Mouse (Mus musculus) neural tube, embryonic 12.5 days (tissue): Measurements from ENCODE around the gene Ripor3. TPM values are rescaled to one million over a fixed set of nuclear protein-coding genes. Genes with fewer than 3 reads are reported as not detected.
A peak's percentile ranks its signal among the peaks of the same experiment; 100 is the strongest.

ENCODE experiments used
- ATAC-seq: fragments of 200-750 bp; cut with Nextera tagmentation; 2 replicates; pipeline ENCODE4 v1.8.0; 2017; ENCODE audit warnings: low read depth, mild to moderate bottlenecking, moderate TSS enrichment, moderate library complexity; ENCODE audit not compliant: low FRiP score
- H3K27ac ChIP-seq: fragments of 300-500 bp; sonication (generic); 2 replicates; pipeline ENCODE4 v1.5.1; 2016
- H3K27me3 ChIP-seq: fragments of 300-500 bp; sonication (generic); replicated peaks from 2 replicates; pipeline ENCODE4 v1.6.1; 2016; ENCODE audit warnings: mild to moderate bottlenecking
- H3K36me3 ChIP-seq: fragments of 300-500 bp; sonication (generic); 2 replicates; pipeline ENCODE4 v1.6.1; 2016; ENCODE audit warnings: mild to moderate bottlenecking
- H3K4me1 ChIP-seq: fragments of 300-500 bp; sonication (generic); 2 replicates; pipeline ENCODE4 v1.6.1; 2016
- H3K4me2 ChIP-seq: fragments of 300-500 bp; sonication (generic); replicated peaks from 2 replicates; pipeline ENCODE4 v1.6.1; 2016; ENCODE audit warnings: mild to moderate bottlenecking
- H3K4me3 ChIP-seq: fragments of 300-500 bp; sonication (generic); 2 replicates; pipeline ENCODE4 v1.5.1; 2016
- H3K9ac ChIP-seq: fragments of 300-500 bp; sonication (generic); 2 replicates; pipeline ENCODE4 v1.6.1; 2016; ENCODE audit warnings: mild to moderate bottlenecking
- H3K9me3 ChIP-seq: fragments of 300-500 bp; sonication (generic); 2 replicates; pipeline ENCODE4 v1.6.1; 2016; ENCODE audit warnings: mild to moderate bottlenecking
- WGBS: fragments of 180-500 bp; shearing (Covaris S2); methylation state at CpG from one replicate; pipeline ENCODE4 v1.1.7; 2016; 5-methylcytosine and 5-hydroxymethylcytosine counted together
- polyA plus RNA-seq: library from polyadenylated mRNA; unstranded; fragments of >200 nt; fragmentation: Nextera tagmentation; extraction: Ambion mirVana; gene quantifications from 2 replicates; pipeline ENCODE4 v1.2.1, GENCODE M21; 2016

Ripor3 gene
- polyA plus RNA-seq, 1 experiment from 2014 or later: 0.60 TPM

- H3K27ac ChIP-seq: no peak overlapping the region
Observed at GRCm38 (mm10) chr2:167935956-167936355, 74.5 kb downstream of the Ripor3 start.

GRCm38 (mm10) chr2:167933397-167933796, 77.0 kb downstream of the Ripor3 start:
- 59% methylated on average over 7 of the region's 7 CpGs for whole genome bisulfite sequencing
- H3K36me3 ChIP-seq: no peaks in the 10 kb centered on the region
- H3K4me3 ChIP-seq: peak overlapping the region; percentile 94
- ATAC-seq: no peak
- H3K4me2 ChIP-seq: peak overlapping the region; percentile 77
- H3K9me3 ChIP-seq: no peaks in the 10 kb centered on the region
- H3K27me3 ChIP-seq: no peaks in the 10 kb centered on the region
- peaks cover 37% of the 10 kb centered on the region for H3K4me1 ChIP-seq
- H3K9ac ChIP-seq: peak overlapping the region; percentile 94
- H3K27ac ChIP-seq: no peak overlapping the region

More at GRCm38 (mm10) chr2:167935956-167936355, 74.5 kb downstream of the Ripor3 start:
- Histone ChIP-seq H3K4me3 (no peak overlapping the region), H3K36me3 (no peaks in the 10 kb centered on the region), H3K4me2 (0 out of 2 replicates have a peak overlapping the region, but pooled peaks have one; percentile 12), H3K27me3 (no peaks in the 10 kb centered on the region), H3K4me1 (peaks cover 60% of the 10 kb centered on the region), H3K9ac (no peak overlapping the region), H3K9me3 (no peaks in the 10 kb centered on the region)
- whole genome bisulfite sequencing: 78% methylated on average over 3 of the region's 3 CpGs
- ATAC-seq: no peak

GRCm38 (mm10) chr2:167932727-167933231, 77.6 kb downstream of the Ripor3 start:
- WGBS: 0% methylated on average over 18 of the region's 18 CpGs
- ATAC-seq: peak; percentile 76
- H3K4me1 ChIP-seq: peaks cover 37% of the 10 kb centered on the region

GRCm38 (mm10) chr2:167931985-167932726, 78.3 kb downstream of the Ripor3 start, which contains the start of gene Ptpn1:
Gene Ptpn1 (plus strand): TSS chr2:167932057.
- Histone ChIP-seq H3K27me3 (no peaks in the 10 kb centered on the region), H3K27ac (no peak within 1 kb of the TSS), H3K9me3 (no peaks in the 10 kb centered on the region), H3K4me2 (peak within 1 kb of the TSS; percentile 77), H3K9ac (peak within 1 kb of the TSS; percentile 94), H3K36me3 (no peaks in the 10 kb centered on the region), H3K4me1 (peaks cover 37% of the 10 kb centered on the region), H3K4me3 (peak within 1 kb of the TSS; percentile 94)
- WGBS: under 1% methylated on average over 98 of the region's 99 CpGs
- ATAC-seq: peak; percentile 97

More at GRCm38 (mm10) chr2:167932727-167933231, 77.6 kb downstream of the Ripor3 start:
- H3K9me3 ChIP-seq: no peaks in the 10 kb centered on the region
- no peaks in the 10 kb centered on the region for H3K36me3 ChIP-seq
- H3K4me3 ChIP-seq: peak overlapping the region; percentile 94
- H3K9ac ChIP-seq: peak overlapping the region; percentile 94
- peak overlapping the region; percentile 77 for H3K4me2 ChIP-seq
- no peaks in the 10 kb centered on the region for H3K27me3 ChIP-seq
- no peak overlapping the region for H3K27ac ChIP-seq

- 98% methylated on average over 3 of the region's 3 CpGs for WGBS
Observed at GRCm38 (mm10) chr2:167930975-167931374, 79.4 kb downstream of the Ripor3 start.

More at GRCm38 (mm10) chr2:167930975-167931374, 79.4 kb downstream of the Ripor3 start:
- no peak overlapping the region for H3K9ac ChIP-seq
- H3K27me3 ChIP-seq: no peaks in the 10 kb centered on the region
- H3K9me3 ChIP-seq: no peaks in the 10 kb centered on the region
- no peak for ATAC-seq
- H3K4me2 ChIP-seq: peak overlapping the region; percentile 77
- H3K36me3 ChIP-seq: no peaks in the 10 kb centered on the region
- H3K4me1 ChIP-seq: peaks cover 34% of the 10 kb centered on the region
- H3K27ac ChIP-seq: no peak overlapping the region
- H3K4me3 ChIP-seq: no peak overlapping the region

Other genes starting within 250 kb of the Ripor3 start
- 118 and 130 TPM in 2 replicates for gene Ptpn1, start 78.6 kb downstream of the Ripor3 start, polyA plus RNA-seq
- gene Pard6b, start 70.4 kb upstream of the Ripor3 start, polyA plus RNA-seq: 9.3 and 10.1 TPM in 2 replicates
- 24.4 and 32.1 TPM in 2 replicates for gene Adnp, start 196.5 kb upstream of the Ripor3 start, polyA plus RNA-seq
- 18.6 and 22.8 TPM in 2 replicates for gene Gm20716, start 219.7 kb upstream of the Ripor3 start, polyA plus RNA-seq
- gene Dpm1, start 220.0 kb upstream of the Ripor3 start, polyA plus RNA-seq: 70.4 and 79.4 TPM in 2 replicates
- gene Mocs3, start 220.0 kb upstream of the Ripor3 start, polyA plus RNA-seq: 12.5 TPM in 2 replicates